Mouse (Mus musculus) brain, embryonic 14.5 days (tissue): ENCODE data around the gene Cyp2c70. TPM values are rescaled to one million over a fixed set of nuclear protein-coding genes. Genes with fewer than 3 reads are reported as not detected.
"Not testable (repeated sequence)": the region's sequence is repeated elsewhere in the genome, so short reads cannot be mapped to it uniquely, and the experiment has no call there.

Experiments used
- DNase-seq: peaks from one replicate; pipeline ENCODE4 v3.0.0-alpha.2; 2011; ENCODE audit warnings: low read depth
- CTCF ChIP-seq: fragments of 200-500 bp; IDR thresholded peaks from 2 replicates; pipeline ENCODE4 v1.5.1; 2012; ENCODE audit warnings: inconsistent platforms, mild to moderate bottlenecking, moderate library complexity, borderline replicate concordance; ENCODE audit not compliant: insufficient read depth, insufficient read length; ENCODE audit errors: extremely low read depth
- POLR2A ChIP-seq: fragments of 200-500 bp; IDR thresholded peaks from 2 replicates; pipeline ENCODE4 v1.6.1; 2012; ENCODE audit warnings: mild to moderate bottlenecking, inconsistent platforms, borderline replicate concordance; ENCODE audit not compliant: poor library complexity, insufficient read depth, insufficient read length, severe bottlenecking; ENCODE audit errors: extremely low read depth
- polyA plus RNA-seq: library from polyadenylated mRNA; depleted of rRNA; stranded (reverse); fragments of >200 nt; gene quantifications from 2 replicates; pipeline ENCODE4 v1.2.3, GENCODE M21; 2012; rRNA removed

The Cyp2c70 gene
- not detected in 2 replicates for polyA plus RNA-seq

DNA sequence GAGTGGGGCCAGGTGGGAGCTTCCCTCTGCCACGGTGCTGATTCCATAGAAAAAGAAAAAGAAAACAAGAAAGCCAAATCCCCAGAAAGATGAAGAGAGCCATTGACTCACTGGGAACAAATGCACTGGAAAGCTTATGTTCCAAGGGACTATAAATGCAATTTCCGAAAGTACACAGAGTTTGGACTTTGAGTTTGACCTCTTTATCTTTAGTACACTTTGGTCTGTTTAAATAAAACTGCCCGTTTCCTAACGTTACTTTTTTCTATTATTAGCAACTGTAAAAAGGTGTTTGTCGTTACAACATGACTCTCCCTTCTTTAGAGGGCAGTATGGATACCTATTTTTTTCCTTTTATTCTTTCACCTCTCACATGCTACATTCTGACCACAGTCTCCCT, at the start of gene Cyp2c70:
TSS of gene Cyp2c70 (minus strand) at position 174 of the 400 bp plus-strand sequence.
- TF ChIP-seq CTCF (no peak), POLR2A (no peak)
- no peak for DNase-seq

DNA sequence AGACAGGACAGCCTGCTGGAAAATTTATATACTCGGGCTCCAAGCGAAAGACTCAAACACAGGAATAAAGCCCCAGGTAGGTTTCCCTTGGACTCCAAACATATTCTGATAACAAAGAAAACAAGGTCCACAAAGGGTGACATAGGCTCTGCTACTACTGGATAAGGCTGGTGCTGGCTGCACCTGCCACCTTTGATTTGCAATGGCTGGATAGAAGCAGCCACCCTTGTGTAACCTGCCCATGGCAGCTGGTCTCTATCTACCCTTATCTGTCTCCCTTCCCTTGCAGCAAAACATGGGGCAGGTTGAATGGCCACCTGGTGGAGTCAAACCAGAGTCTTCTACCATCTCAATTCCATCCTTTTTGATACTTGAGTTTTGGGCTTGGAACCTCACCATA, 45.4 kb upstream of the Cyp2c70 start:
- no peak for DNase-seq
- TF ChIP-seq POLR2A: no peak
- TF ChIP-seq CTCF: no peak

DNA sequence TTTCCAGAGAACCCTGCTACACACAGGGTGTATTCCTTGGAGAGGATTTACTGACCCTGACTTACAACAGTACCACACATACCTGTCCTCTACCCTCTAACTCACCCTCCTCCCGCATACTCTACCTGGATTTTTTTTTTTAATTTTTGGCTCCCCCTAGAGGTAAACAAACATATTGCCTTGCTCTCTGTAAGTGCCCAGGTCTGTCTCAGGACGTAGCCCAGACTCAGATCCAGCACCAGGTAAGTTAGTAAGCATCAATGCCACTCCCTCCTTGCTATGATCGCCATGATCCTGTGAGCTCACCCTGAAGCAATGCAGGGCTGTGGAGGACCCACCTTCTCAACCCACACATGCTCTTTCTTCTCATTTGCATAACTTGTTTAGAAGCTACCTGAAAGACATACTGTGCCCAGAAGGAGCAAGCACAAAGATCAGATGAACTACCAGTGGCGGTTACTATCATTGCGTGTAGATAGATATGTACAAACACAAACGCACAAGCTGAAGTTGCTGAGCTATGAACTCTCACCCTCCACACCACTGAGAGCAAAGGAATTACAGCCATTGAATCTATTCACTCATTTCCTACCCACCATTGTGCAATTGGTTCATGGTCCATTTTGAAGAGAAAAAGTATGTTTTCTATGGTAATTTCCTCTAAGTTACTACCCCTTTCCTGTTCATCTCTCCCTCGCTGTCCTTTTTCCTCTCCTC, 44.9 kb upstream of the Cyp2c70 start:
- TF ChIP-seq POLR2A: no peak
- TF ChIP-seq CTCF: peak; percentile 25; the same call in 1 of the 2 replicates
- no peak for DNase-seq

DNA sequence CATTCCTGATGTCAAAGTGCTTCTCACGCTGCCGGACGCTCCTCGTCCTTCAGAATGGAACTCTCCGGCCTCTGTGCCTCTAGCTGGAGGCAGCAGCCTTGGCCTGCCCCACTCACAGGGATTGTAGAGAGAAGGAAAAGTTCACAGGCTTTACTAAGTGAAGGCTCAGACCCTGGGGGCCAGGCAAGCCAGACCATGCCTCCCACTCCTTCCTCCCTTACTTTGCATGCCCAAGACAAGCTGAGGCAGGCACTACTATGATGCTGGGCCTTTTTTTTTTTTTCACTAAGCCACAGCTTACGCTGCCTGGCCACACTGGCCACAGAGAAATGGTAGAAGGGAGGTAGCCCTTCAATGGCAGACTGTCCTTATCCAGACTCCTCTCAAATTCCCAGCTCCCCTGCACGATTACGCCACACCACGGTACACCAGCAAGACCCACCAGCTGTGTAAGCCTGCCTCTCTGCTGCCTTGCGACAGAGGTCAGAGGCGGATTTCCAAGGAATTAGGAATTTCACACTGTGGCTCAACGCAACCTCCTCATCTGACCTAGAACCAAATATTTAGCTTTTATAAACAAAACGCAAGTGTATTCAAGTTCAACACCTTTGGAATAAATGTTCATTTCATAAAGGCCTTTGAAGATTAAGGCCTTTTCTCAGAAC, 44.1 kb upstream of the Cyp2c70 start:
- TF ChIP-seq POLR2A (no peak), CTCF (no peak)
- DNase-seq: no peak

DNA sequence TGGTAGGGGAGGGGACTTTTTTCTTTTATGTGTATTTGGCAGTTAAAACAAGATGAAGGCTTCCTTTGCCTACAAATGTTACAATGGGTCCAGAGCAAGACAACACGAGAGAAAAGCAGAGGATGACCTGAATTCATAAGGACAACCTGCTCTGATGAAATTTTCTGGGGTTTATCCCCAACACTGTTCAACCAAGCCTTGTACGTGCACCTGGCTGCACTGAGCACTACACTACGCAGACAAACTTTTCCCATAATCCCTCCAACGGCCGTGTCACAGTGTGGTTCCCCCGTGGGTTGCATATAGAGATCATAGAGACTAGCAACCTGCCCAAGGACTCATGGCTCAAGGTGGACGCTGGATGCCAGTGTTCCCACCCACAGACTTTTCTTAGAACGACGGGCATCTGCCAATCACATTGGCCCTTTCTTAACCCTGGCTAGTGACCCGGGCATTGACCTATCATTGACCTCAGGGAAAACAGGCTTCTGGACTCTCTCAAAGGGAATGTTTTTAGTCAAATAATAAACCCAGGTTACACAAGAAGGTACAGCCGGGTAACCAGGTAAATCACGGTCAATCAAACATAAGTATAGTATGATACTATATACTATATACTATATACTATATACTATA, 39.5 kb upstream of the Cyp2c70 start:
- no peak for TF ChIP-seq POLR2A
- TF ChIP-seq CTCF: no peak

DNA sequence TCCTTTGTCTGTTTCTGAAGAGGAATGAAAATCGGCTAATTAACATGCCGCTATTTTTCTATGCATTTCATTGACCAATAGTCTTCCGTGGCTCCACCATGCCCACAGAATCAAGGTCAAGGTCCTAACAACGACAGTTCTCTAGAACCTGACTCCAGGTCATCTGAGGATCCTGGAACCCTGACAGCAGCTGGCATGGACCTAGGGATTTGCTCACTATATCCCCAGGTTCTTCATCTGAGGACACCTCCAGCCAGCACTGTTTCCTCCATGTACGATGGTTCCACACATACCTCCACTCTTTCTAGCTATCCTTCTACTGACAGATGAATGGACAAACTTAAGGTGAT, 38.6 kb upstream of the Cyp2c70 start:
- no peak for DNase-seq
- TF ChIP-seq POLR2A (no peak), CTCF (no peak)

More for the DNA sequence above, 39.5 kb upstream of the Cyp2c70 start:
- DNase-seq: no peak

DNA sequence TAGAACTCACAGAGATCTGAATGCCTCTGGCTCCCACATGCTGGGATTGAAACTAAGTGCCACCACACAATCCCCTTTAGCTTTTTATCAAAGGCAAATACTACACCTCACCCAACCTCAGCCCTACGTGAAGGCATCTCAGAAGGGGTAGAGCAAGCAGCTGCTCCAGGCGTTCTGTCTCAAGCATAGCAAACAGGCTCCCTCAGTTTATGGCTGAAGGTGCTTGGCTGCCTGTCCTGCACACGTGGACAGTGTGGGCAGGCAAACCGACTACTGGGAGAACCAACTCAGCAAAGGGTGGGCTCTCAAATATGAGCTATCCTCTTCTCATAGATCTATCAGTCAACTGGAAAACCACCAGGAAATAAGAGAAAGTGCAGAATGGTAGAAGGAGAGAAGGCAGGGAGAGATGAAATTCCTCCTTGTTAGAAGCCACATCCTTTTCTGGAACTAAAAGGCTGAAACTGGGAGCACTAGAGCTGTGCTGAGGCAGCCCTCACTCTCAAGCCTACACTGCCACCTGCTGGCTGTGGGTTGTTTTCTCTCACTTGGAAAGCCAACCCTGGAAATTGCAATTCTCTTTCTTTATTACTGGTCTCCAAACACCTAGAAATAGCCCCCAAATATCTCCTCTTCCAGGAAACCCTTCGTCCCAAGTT, 38.1 kb upstream of the Cyp2c70 start:
- DNase-seq: peak; percentile 80
- TF ChIP-seq CTCF: peak; percentile 96
- TF ChIP-seq POLR2A: no peak

DNA sequence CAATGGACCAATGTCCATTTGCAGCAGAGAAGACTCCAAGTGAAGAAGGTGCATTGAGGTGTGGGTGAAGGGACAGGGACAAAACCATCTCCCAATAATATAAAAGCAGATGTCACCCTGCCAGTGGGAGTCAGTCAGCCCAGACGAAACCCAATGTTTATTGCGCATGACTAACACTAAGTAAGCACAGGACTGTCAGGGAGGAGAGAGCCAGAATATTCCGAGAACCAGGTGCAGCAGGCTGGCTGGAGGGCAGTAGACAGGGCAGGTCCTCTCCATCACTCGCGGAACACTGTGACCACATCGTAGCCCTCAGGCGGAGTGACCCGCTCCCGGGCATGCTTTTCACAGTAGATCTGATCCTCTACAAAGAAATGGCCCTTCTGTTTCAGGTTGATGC, 35.2 kb upstream of the Cyp2c70 start:
- not testable (repeated sequence) for DNase-seq

DNA sequence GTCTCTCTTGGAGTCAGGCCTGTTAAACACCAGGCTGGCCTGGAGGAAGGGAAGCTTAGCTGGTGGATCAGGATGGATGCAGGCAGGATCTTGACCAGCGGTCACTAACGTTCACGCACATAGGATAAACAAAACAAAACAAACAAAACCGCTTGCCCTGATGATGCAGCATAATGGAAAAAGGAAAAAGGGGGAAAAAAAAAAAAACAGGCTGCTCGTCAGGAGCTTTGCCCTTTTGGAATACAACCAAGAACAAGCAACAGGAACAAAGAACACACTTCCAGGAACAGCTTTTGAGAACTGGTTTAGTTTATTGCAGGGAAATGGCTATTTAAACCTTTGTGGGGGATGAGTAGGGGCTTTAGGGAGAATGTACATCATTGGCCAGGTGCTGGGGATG, 33.7 kb upstream of the Cyp2c70 start:
- no peak for DNase-seq
- TF ChIP-seq CTCF: no peak
- TF ChIP-seq POLR2A: no peak

DNA sequence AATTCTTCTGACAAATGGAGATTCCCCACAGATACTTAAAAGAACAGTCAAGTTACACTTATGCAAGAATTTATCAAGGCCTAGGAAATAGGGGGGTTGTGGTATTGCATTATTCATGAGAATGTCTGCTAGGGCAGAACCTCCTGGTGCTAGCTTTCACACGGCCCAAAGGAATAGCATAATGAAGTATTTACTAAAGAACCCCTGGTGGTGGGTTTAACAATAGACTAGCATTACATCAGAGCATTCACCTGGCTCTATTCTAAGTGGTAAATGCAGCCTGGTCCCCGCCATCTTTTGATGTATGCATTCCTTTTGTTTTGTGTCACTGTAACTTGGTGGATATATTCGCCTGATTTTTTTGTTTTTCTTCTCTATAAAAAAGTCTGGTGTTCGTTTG, 15.8 kb upstream of the Cyp2c70 start:
- DNase-seq: peak; percentile 27

DNA sequence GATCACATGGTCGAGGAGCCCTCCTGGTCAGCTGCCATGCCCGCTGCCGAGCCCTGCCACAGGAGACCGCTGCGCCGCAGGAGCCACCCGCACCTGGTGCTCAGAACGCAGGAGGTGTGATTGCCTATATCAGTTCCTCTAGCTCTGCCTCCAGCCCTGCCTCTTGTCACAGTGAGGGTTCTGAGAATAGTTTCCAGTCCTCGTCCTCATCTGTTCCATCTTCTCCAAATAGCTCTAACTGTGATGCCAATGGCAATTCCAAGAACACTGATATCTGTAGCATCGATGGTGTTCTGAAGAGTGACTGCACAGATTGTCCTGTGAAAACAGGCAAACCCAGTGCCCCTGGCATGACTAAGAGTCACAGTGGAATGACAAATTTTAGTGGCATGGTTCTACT, 3.5 kb upstream of the Cyp2c70 start:
- TF ChIP-seq POLR2A (no peak), CTCF (no peak)
- no peak for DNase-seq

DNA sequence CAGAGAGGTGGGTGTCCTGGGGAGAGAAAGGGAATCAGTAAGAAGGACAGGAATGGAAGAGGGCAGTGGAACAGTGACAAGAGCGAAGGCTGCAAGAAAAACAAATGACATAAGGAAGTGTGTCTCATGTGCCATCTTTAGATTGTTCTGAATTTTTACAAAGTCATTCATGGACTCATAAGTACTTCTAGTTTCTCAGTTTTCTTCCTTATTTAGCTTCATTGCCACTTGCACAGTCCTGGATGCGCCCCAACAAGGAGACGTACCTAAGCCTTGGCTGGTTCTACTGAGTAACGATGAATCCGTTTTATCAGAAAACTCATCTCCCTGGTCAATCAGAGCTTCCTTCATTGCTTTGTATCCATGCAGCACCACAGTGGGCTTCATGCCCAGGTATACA, 3.5 kb downstream of the Cyp2c70 start:
- DNase-seq: no peak
- TF ChIP-seq CTCF: no peak
- no peak for TF ChIP-seq POLR2A

DNA sequence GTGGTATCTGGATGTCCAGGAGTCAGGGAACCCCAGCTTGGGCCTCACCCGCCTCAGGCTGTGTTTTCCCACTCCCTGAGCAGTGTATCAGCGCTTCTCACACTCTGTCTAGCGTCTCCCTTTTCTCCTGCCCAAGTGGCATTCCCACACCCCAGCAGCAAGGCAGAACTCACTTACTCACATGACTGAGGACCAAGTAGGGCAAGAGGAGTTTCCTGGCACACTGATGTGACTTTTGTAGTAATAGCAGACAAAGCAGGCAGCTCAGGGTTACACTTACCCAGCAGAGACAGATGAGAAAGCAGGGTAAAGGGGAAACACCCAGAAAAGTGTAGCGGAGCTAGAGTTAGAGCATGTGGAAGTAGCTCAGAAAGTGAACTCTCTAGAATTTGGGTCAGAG, 8.8 kb downstream of the Cyp2c70 start:
- no peak for TF ChIP-seq POLR2A
- no peak for TF ChIP-seq CTCF
- DNase-seq: no peak

DNA sequence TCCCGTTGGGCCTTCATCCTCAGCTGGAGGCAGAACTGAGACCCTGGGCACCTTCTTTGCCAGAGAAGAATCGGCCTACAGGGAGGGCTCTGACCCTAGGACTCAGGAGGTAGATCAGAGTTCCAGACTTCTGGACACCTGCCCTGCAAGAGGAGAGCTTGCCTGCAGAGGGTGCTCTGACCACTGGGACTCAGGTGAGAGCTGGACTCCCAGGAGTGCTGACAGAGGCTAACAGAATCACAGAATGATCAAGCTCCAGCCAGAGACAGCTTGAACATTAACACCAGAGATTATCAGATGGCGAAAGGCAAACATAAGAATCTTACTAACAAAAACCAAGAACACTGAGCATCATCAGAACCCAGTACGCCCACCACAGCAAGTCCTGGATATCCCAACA, 18.7 kb downstream of the Cyp2c70 start:
- DNase-seq: not testable (repeated sequence)

DNA sequence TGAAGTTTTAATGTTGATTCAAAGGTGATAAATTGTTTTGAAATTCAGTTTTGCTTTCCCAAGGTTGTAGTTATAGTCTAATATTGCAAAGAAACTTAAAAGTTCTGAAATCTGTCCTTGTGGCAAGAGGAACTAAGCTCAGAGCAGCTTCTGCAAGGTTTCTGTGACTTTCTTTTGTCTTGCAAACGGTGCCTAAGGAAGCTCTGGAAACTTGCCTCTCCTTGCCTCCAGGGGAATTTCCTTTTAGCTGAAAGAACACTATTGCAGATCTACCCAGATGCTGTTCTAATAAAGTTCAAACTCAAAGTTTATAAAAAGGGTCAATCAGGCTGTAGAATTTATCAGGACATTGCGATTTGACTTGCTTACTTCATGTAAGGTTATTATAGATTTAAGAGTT, 60.1 kb downstream of the Cyp2c70 start:
- DNase-seq: not testable (repeated sequence)

DNA sequence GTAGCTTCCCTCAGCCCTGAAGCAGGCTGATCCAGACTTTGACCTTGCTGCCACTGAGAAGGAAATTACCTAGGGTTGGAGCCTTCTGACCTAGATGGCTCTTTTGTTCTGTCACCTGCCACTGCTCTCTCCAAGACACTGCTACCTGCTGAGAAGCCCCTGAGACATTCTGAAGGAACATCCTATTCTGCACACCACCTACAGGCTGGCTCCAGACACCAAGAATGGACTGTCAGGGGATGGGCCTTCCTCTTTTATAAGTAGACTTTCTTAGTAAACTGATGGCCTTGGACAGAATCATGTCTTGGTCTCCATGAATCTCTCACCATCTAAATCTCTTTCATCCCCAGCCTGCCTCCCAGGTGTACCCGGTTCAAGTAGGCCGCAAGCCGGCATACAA, 62.0 kb downstream of the Cyp2c70 start:
- DNase-seq: not testable (repeated sequence)

DNA sequence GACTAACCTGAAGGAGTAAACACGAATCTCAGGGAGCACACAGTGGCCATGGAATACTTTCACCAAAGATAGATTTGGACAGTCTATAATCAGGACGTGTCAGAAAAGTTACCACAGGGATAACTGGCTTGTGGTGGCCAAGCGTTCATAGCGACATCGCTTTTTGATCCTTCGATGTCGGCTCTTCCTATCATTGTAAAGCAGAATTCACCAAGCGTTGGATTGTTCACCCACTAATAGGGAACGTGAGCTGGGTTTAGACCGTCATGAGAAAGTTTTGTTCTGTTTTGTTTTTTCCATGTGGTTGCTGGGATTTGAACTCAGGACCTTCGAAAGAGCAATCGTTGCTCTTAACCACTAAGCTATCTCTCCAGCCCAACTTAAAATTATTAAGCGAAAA, 67.5 kb downstream of the Cyp2c70 start:
- DNase-seq: not testable (repeated sequence)
